Mouse (Mus musculus) hindbrain, embryonic 10.5 days (tissue): ENCODE results near the gene Ddc. TPM values are rescaled to one million over a fixed set of nuclear protein-coding genes. Genes with fewer than 3 reads are reported as not detected.

Experiments
- DNase-seq: peaks from one replicate; pipeline ENCODE4 v3.0.0-alpha.2; 2017; ENCODE audit warnings: low spot score
- H3K27ac ChIP-seq: fragments of 300-500 bp; sonication (generic); 2 replicates; pipeline ENCODE4 v1.5.1; 2016; ENCODE audit warnings: mild to moderate bottlenecking, moderate library complexity
- H3K27me3 ChIP-seq: fragments of 300-500 bp; sonication (generic); 2 replicates; pipeline ENCODE4 v1.6.1; 2016; ENCODE audit warnings: mild to moderate bottlenecking; ENCODE audit not compliant: poor library complexity, insufficient read depth, severe bottlenecking
- H3K36me3 ChIP-seq: fragments of 300-500 bp; sonication (generic); 2 replicates; pipeline ENCODE4 v1.6.1; 2016; ENCODE audit warnings: mild to moderate bottlenecking, moderate library complexity
- H3K4me1 ChIP-seq: fragments of 300-500 bp; sonication (generic); replicated peaks from 2 replicates; pipeline ENCODE4 v1.6.1; 2016; ENCODE audit warnings: mild to moderate bottlenecking
- H3K4me3 ChIP-seq: fragments of 300-500 bp; sonication (generic); 2 replicates; pipeline ENCODE4 v1.5.1; 2016; ENCODE audit warnings: mild to moderate bottlenecking, moderate library complexity
- H3K9me3 ChIP-seq: fragments of 300-500 bp; sonication (generic); 2 replicates; pipeline ENCODE4 v1.6.1; 2016; ENCODE audit warnings: mild to moderate bottlenecking, moderate library complexity
- WGBS: fragments of 180-500 bp; shearing (Covaris S2); methylation state at CpG from one replicate; pipeline ENCODE4 v1.1.7; 2016; 5-methylcytosine and 5-hydroxymethylcytosine counted together
- polyA plus RNA-seq: library from polyadenylated mRNA; unstranded; fragments of >200 nt; fragmentation: Nextera tagmentation; extraction: Ambion mirVana; gene quantifications from 2 replicates; pipeline ENCODE4 v1.2.1, GENCODE M21; 2016

Ddc gene
- polyA plus RNA-seq, 1 experiment from 2014 or later, result 10.2 TPM

- Histone ChIP-seq H3K27me3 (no peaks in the 10 kb centered on the region), H3K27ac (peak overlapping the region; percentile 94), H3K9me3 (no peaks in the 10 kb centered on the region), H3K36me3 (no peaks in the 10 kb centered on the region), H3K4me3 (peak overlapping the region; percentile 22), H3K4me1 (peaks cover 64% of the 10 kb centered on the region)
- peak; percentile 88 for DNase-seq
- WGBS, result 1% methylated on average over 20 of the region's 20 CpGs
These were observed 75.5 kb downstream of the Ddc start for GRCm38 (mm10) chr11:11822181-11823095.

DNA sequence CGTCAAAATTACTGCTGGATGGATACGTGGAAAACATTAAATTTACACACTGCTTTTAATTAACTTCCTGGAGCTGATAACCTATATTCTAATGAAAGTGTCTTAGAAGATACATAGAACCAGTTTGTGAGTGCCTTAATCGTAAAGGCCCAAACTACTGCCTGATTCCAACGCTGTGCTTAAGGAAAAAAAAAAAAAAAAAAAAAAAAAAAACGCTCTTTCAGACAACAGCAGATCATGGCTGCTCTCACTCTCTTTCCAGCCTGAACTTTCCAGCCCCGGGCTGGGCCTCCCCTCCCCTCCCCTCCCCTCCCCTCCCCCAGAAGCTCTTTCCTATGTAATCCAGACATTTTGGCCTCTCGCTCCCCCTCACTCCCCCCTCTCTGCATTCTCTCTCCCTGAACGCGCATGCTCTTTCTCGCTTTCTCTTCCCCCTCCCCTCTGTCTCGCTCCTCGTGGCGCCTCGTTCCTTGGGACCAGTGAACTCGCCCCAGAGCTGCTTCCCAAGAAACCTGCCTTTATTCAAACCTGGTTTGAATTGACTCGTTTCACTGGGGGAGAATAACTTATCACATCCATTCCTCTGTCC, 76.5 kb downstream of the Ddc start:
- H3K4me1 ChIP-seq, result peaks cover 56% of the 10 kb centered on the region
- no peaks in the 10 kb centered on the region for H3K9me3 ChIP-seq
- no peaks in the 10 kb centered on the region for H3K36me3 ChIP-seq
- no peaks in the 10 kb centered on the region for H3K27me3 ChIP-seq
- 6% methylated on average over 16 of the region's 16 CpGs for WGBS
- peak; percentile 93 for DNase-seq
- peak overlapping the region; percentile 94 for H3K27ac ChIP-seq
- peak overlapping the region; percentile 22; the same call in 1 of the 2 replicates for H3K4me3 ChIP-seq

DNA sequence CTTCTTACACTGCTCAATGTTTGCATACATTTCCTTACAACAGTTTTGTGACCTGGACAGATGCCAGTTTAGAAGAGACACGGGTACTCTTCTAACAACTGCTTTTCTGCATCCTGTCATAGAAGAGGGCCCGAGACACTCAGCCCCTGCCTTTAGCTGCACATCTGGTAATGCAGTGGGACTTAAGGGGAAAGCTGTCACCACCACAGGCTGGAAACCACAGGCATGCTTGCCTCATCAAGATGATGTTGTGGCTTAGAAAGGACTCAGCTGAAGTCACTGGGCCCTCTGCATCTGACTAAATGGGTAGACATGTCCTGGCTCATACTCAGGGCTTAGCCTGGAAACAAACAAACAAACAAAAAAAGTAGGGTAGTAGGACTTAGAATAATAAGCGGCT, 77.2 kb downstream of the Ddc start:
- H3K27ac ChIP-seq, result peak overlapping the region; percentile 94
- DNase-seq, result no peak
- H3K27me3 ChIP-seq, result no peaks in the 10 kb centered on the region
- H3K4me1 ChIP-seq, result peaks cover 52% of the 10 kb centered on the region
- no peak overlapping the region for H3K4me3 ChIP-seq
- H3K9me3 ChIP-seq, result no peaks in the 10 kb centered on the region
- 67% methylated on average over 3 of the region's 3 CpGs for WGBS
- H3K36me3 ChIP-seq, result no peaks in the 10 kb centered on the region

GRCm38 (mm10) chr11:11820251-11820650, 77.7 kb downstream of the Ddc start:
- WGBS, result 4% methylated on average over 2 of the region's 2 CpGs
- Histone ChIP-seq H3K4me1 (peaks cover 47% of the 10 kb centered on the region), H3K27ac (peak overlapping the region; percentile 94)

DNA sequence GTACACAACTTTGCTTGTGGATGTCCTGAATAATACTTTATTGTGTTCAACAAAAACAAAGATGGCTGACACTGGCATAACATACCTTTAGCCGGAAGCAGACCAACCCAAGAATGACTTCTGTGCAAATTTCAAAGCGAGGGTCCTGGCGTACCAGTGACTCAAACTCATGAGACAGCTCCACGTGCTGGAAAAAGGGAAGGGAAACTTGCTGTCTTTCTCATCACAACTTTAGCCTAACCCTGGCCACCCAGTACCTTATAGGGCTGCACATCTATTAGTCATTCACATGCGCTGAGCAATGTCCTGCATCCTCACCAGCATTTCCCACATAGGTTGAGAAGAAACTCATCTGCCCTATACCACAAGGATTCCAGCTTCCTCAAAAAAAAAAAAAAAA, 78.7 kb downstream of the Ddc start:
- no peaks in the 10 kb centered on the region for H3K9me3 ChIP-seq
- H3K4me1 ChIP-seq, result peaks cover 41% of the 10 kb centered on the region
- H3K27ac ChIP-seq, result peak overlapping the region; percentile 45; the same call in 1 of the 2 replicates
- no peak overlapping the region for H3K4me3 ChIP-seq
- WGBS, result 93% methylated on average over 5 of the region's 5 CpGs
- no peaks in the 10 kb centered on the region for H3K27me3 ChIP-seq
- H3K36me3 ChIP-seq, result no peaks in the 10 kb centered on the region
- no peak for DNase-seq

More at GRCm38 (mm10) chr11:11820251-11820650, 77.7 kb downstream of the Ddc start:
- no peaks in the 10 kb centered on the region for H3K27me3 ChIP-seq
- H3K9me3 ChIP-seq, result no peaks in the 10 kb centered on the region
- H3K4me3 ChIP-seq, result no peak overlapping the region
- H3K36me3 ChIP-seq, result no peaks in the 10 kb centered on the region
- DNase-seq, result peak; percentile 80

- peaks cover 37% of the 10 kb centered on the region for H3K4me1 ChIP-seq
- no peak for DNase-seq
- H3K27me3 ChIP-seq, result no peaks in the 10 kb centered on the region
- 89% methylated on average over 6 of the region's 6 CpGs for WGBS
- H3K4me3 ChIP-seq, result no peak overlapping the region
- H3K36me3 ChIP-seq, result no peaks in the 10 kb centered on the region
- no peaks in the 10 kb centered on the region for H3K9me3 ChIP-seq
- H3K27ac ChIP-seq, result peak overlapping the region; percentile 45; the same call in 1 of the 2 replicates
These were observed 79.1 kb downstream of the Ddc start for GRCm38 (mm10) chr11:11818797-11819196.

GRCm38 (mm10) chr11:11815737-11816136, 82.2 kb downstream of the Ddc start:
- Histone ChIP-seq H3K36me3 (no peaks in the 10 kb centered on the region), H3K27ac (peak overlapping the region; percentile 53), H3K27me3 (no peaks in the 10 kb centered on the region), H3K4me3 (no peak overlapping the region), H3K4me1 (peaks cover 24% of the 10 kb centered on the region), H3K9me3 (no peaks in the 10 kb centered on the region)
- 73% methylated on average over 3 of the region's 3 CpGs for WGBS
- DNase-seq, result no peak

- 22% methylated on average over 9 of the region's 9 CpGs for WGBS
- Histone ChIP-seq H3K27ac (peak overlapping the region; percentile 88), H3K4me1 (peaks cover 51% of the 10 kb centered on the region)
These were observed 86.0 kb downstream of the Ddc start for GRCm38 (mm10) chr11:11811906-11812480.

GRCm38 (mm10) chr11:11809404-11810175, 88.4 kb downstream of the Ddc start:
- H3K27me3 ChIP-seq, result no peaks in the 10 kb centered on the region
- peaks cover 22% of the 10 kb centered on the region for H3K36me3 ChIP-seq
- H3K27ac ChIP-seq, result peak overlapping the region; percentile 99
- no peaks in the 10 kb centered on the region for H3K9me3 ChIP-seq
- H3K4me1 ChIP-seq, result peaks cover 50% of the 10 kb centered on the region
- peak overlapping the region; percentile 69 for H3K4me3 ChIP-seq
- peak; percentile 80 for DNase-seq
- WGBS, result under 1% methylated on average over 11 of the region's 11 CpGs

More at GRCm38 (mm10) chr11:11811906-11812480, 86.0 kb downstream of the Ddc start:
- Histone ChIP-seq H3K9me3 (no peaks in the 10 kb centered on the region), H3K27me3 (no peaks in the 10 kb centered on the region), H3K4me3 (peak overlapping the region; percentile 28; the same call in 1 of the 2 replicates), H3K36me3 (no peaks in the 10 kb centered on the region)
- peak; percentile 86 for DNase-seq

DNA sequence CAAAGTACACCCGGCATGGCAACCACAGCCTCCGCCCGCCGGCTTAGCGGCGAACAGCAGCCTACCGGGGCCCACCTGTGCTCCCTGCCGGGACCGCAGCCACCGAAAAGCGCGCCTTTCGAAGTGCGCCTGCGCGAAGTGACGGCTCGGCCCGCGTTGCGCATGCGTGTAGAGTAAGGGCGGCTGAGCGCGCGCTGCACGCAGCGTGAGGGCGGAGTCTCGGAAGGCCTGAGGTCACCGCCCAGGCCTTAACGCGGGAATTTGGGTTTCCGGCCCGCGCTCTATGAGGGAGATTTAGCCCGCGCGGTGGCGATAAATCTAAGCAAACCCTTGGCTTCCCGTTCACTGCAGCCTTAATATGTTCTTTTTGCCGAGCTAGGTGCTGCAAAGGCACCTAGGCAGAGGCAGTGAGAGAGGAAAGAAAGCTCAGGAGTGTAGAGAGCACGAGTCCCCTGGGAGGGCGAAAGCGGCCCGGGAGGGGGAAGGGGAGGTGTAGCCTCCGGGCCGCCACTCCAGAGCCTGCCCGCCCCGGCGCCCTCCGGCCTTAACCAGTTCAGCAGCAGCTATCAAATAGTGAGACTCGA, 89.0 kb downstream of the Ddc start, which contains the start of gene Fignl1:
Fignl1 (minus strand) TSS at position 143 of the 584 bp plus-strand sequence.
- Histone ChIP-seq H3K27ac (peak within 1 kb of the TSS; percentile 99), H3K36me3 (peaks cover 29% of the 10 kb centered on the region), H3K4me3 (peak within 1 kb of the TSS; percentile 69), H3K9me3 (no peaks in the 10 kb centered on the region), H3K27me3 (no peaks in the 10 kb centered on the region), H3K4me1 (peaks cover 50% of the 10 kb centered on the region)
- DNase-seq, result peak; percentile 99
- WGBS, result under 1% methylated on average over 53 of the region's 53 CpGs

DNA sequence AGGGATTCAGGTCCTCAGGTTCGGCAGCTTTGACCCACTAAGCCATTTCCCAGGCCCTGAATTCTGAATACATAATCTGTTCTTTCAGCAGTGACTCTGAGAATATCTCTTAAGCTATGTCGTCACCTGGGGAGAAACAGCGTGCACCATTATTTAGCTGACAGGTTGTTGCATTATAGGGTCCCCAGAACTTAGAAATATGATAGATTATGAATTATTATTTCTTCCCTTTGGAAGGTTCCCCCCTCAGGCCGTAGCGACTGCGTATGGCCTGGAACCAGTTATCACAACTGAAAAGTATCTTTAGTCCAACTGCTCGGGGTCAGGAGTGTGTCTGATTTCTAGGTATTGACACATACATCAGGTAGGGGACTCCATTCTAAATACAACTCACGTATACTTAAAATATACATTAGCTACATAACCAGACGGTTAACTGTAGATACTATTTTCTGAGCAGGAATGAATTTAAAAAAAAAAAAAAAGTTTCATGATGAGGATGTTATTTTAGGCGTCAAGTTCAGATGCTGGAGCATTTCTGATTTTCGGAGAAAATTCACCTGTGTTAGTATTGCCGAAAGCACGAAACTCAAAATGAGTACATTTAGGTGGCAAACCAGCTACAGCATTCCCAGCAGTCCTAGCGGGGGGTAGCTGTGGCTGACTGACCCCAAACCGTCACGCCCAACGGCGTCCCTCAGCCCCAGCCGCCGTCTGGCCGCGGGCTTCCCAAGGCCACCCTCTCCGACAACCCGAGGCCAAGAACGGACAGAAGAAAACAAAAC, 89.7 kb downstream of the Ddc start:
- Histone ChIP-seq H3K27ac (peak overlapping the region; percentile 99), H3K9me3 (no peaks in the 10 kb centered on the region), H3K4me1 (peaks cover 50% of the 10 kb centered on the region), H3K4me3 (peak overlapping the region; percentile 69), H3K36me3 (peaks cover 36% of the 10 kb centered on the region), H3K27me3 (no peaks in the 10 kb centered on the region)
- DNase-seq, result no peak
- 14% methylated on average over 25 of the region's 25 CpGs for WGBS
